Mouse (Mus musculus): ENCODE results near the gene Gm10031. TPM values are rescaled to one million over a fixed set of nuclear protein-coding genes. Genes with fewer than 3 reads are reported as not detected.

Gm10031 gene
- polyA plus RNA-seq, 1 experiment from 2014 or later, result 0.52 TPM

- ATAC-seq, result no peak
Observed at GRCm38 (mm10) chr1:156491226-156491796, 32.5 kb upstream of the Gm10031 start.

GRCm38 (mm10) chr1:156495025-156495424 is 28.8 kb upstream of the Gm10031 start:
- H3K27ac ChIP-seq (ENCODE audit: low read depth, low read length), result no peak overlapping the region
- no peak overlapping the region for H3K4me3 ChIP-seq (ENCODE audit: low read depth, low read length)
- no peaks in the 10 kb centered on the region for H3K9me3 ChIP-seq (ENCODE audit: control insufficient read depth)
- WGBS, result 83% methylated on average over 8 of the region's 8 CpGs
- no peaks in the 10 kb centered on the region for H3K27me3 ChIP-seq (replicated peaks; ENCODE audit: control insufficient read depth, insufficient read depth, low read length)
- H3K9ac ChIP-seq (ENCODE audit: low read depth, low read length), result no peak overlapping the region
- no peak for TF ChIP-seq CTCF (IDR thresholded peaks at IDR 0.05; ENCODE audit: low read depth)
- no peaks in the 10 kb centered on the region for H3K4me1 ChIP-seq (replicated peaks; ENCODE audit: control insufficient read depth, insufficient read depth, low read length)
- no peaks in the 10 kb centered on the region for H3K36me3 ChIP-seq (ENCODE audit: control insufficient read depth, insufficient read depth)
- H3K4me2 ChIP-seq (replicated peaks; ENCODE audit: low read depth), result no peak overlapping the region
- ATAC-seq, result no peak

More at GRCm38 (mm10) chr1:156491226-156491796, 32.5 kb upstream of the Gm10031 start:
- H3K4me3 ChIP-seq (ENCODE audit: low read depth, low read length), result no peak overlapping the region
- no peak overlapping the region for H3K4me2 ChIP-seq (replicated peaks; ENCODE audit: low read depth)
- no peaks in the 10 kb centered on the region for H3K9me3 ChIP-seq (ENCODE audit: control insufficient read depth)
- H3K27ac ChIP-seq (ENCODE audit: low read depth, low read length), result no peak overlapping the region
- WGBS, result 65% methylated on average over 4 of the region's 4 CpGs
- no peaks in the 10 kb centered on the region for H3K36me3 ChIP-seq (ENCODE audit: control insufficient read depth, insufficient read depth)
- no peaks in the 10 kb centered on the region for H3K27me3 ChIP-seq (replicated peaks; ENCODE audit: control insufficient read depth, insufficient read depth, low read length)
- no peak overlapping the region for H3K9ac ChIP-seq (ENCODE audit: low read depth, low read length)
- no peak for TF ChIP-seq CTCF (IDR thresholded peaks at IDR 0.05; ENCODE audit: low read depth)
- no peaks in the 10 kb centered on the region for H3K4me1 ChIP-seq (replicated peaks; ENCODE audit: control insufficient read depth, insufficient read depth, low read length)

GRCm38 (mm10) chr1:156496910-156497309 is 26.9 kb upstream of the Gm10031 start:
- no peak for TF ChIP-seq CTCF (IDR thresholded peaks at IDR 0.05; ENCODE audit: low read depth)

GRCm38 (mm10) chr1:156504945-156505523 is 18.8 kb upstream of the Gm10031 start:
- 75% methylated on average over 5 of the region's 5 CpGs for WGBS
- no peak overlapping the region for H3K27ac ChIP-seq (ENCODE audit: low read depth, low read length)

More at GRCm38 (mm10) chr1:156496910-156497309, 26.9 kb upstream of the Gm10031 start:
- Histone ChIP-seq H3K4me2 (replicated peaks; ENCODE audit: low read depth) (no peak overlapping the region), H3K9me3 (ENCODE audit: control insufficient read depth) (no peaks in the 10 kb centered on the region), H3K9ac (ENCODE audit: low read depth, low read length) (no peak overlapping the region), H3K4me1 (replicated peaks; ENCODE audit: control insufficient read depth, insufficient read depth, low read length) (no peaks in the 10 kb centered on the region), H3K27me3 (replicated peaks; ENCODE audit: control insufficient read depth, insufficient read depth, low read length) (no peaks in the 10 kb centered on the region), H3K4me3 (ENCODE audit: low read depth, low read length) (no peak overlapping the region), H3K27ac (ENCODE audit: low read depth, low read length) (no peak overlapping the region), H3K36me3 (ENCODE audit: control insufficient read depth, insufficient read depth) (no peaks in the 10 kb centered on the region)
- ATAC-seq, result no peak
- WGBS, result 71% methylated on average over 5 of the region's 5 CpGs

GRCm38 (mm10) chr1:156505901-156506300 is 17.9 kb upstream of the Gm10031 start:
- Histone ChIP-seq H3K27ac (ENCODE audit: low read depth, low read length) (no peak overlapping the region), H3K27me3 (replicated peaks; ENCODE audit: control insufficient read depth, insufficient read depth, low read length) (no peaks in the 10 kb centered on the region), H3K4me2 (replicated peaks; ENCODE audit: low read depth) (no peak overlapping the region), H3K9me3 (ENCODE audit: control insufficient read depth) (no peaks in the 10 kb centered on the region), H3K9ac (ENCODE audit: low read depth, low read length) (no peak overlapping the region), H3K36me3 (ENCODE audit: control insufficient read depth, insufficient read depth) (no peaks in the 10 kb centered on the region), H3K4me3 (ENCODE audit: low read depth, low read length) (no peak overlapping the region), H3K4me1 (replicated peaks; ENCODE audit: control insufficient read depth, insufficient read depth, low read length) (no peaks in the 10 kb centered on the region)
- WGBS, result 62% methylated on average over 2 of the region's 2 CpGs
- TF ChIP-seq CTCF (IDR thresholded peaks at IDR 0.05; ENCODE audit: low read depth), result no peak
- ATAC-seq, result no peak

More at GRCm38 (mm10) chr1:156504945-156505523, 18.8 kb upstream of the Gm10031 start:
- no peak for ATAC-seq
- no peak overlapping the region for H3K4me3 ChIP-seq (ENCODE audit: low read depth, low read length)
- H3K27me3 ChIP-seq (replicated peaks; ENCODE audit: control insufficient read depth, insufficient read depth, low read length), result no peaks in the 10 kb centered on the region
- no peak overlapping the region for H3K9ac ChIP-seq (ENCODE audit: low read depth, low read length)
- no peaks in the 10 kb centered on the region for H3K36me3 ChIP-seq (ENCODE audit: control insufficient read depth, insufficient read depth)
- peak; percentile 37 for TF ChIP-seq CTCF (IDR thresholded peaks at IDR 0.05; ENCODE audit: low read depth)
- no peaks in the 10 kb centered on the region for H3K4me1 ChIP-seq (replicated peaks; ENCODE audit: control insufficient read depth, insufficient read depth, low read length)
- no peak overlapping the region for H3K4me2 ChIP-seq (replicated peaks; ENCODE audit: low read depth)
- H3K9me3 ChIP-seq (ENCODE audit: control insufficient read depth), result no peaks in the 10 kb centered on the region

GRCm38 (mm10) chr1:156507753-156508152 is 16.1 kb upstream of the Gm10031 start:
- H3K36me3 ChIP-seq (ENCODE audit: control insufficient read depth, insufficient read depth), result no peaks in the 10 kb centered on the region
- no peak for TF ChIP-seq CTCF (IDR thresholded peaks at IDR 0.05; ENCODE audit: low read depth)
- WGBS, result 92% methylated on average over 3 of the region's 3 CpGs

More at GRCm38 (mm10) chr1:156507753-156508152, 16.1 kb upstream of the Gm10031 start:
- ATAC-seq, result no peak
- H3K4me2 ChIP-seq (replicated peaks; ENCODE audit: low read depth), result no peak overlapping the region
- H3K27me3 ChIP-seq (replicated peaks; ENCODE audit: control insufficient read depth, insufficient read depth, low read length), result no peaks in the 10 kb centered on the region
- no peaks in the 10 kb centered on the region for H3K4me1 ChIP-seq (replicated peaks; ENCODE audit: control insufficient read depth, insufficient read depth, low read length)
- no peak overlapping the region for H3K9ac ChIP-seq (ENCODE audit: low read depth, low read length)
- no peak overlapping the region for H3K27ac ChIP-seq (ENCODE audit: low read depth, low read length)
- H3K9me3 ChIP-seq (ENCODE audit: control insufficient read depth), result no peaks in the 10 kb centered on the region
- no peak overlapping the region for H3K4me3 ChIP-seq (ENCODE audit: low read depth, low read length)
